Mouse (Mus musculus) embryonic fibroblast, embryonic 13.5 days (primary cell): Measurements from ENCODE around the gene Sms.

Experiments used
- CTCF ChIP-seq: IDR thresholded peaks from 2 replicates; pipeline ENCODE4 v1.5.1; 2011; ENCODE audit warnings: mild to moderate bottlenecking, control low read depth, low read length, moderate library complexity, borderline replicate concordance; ENCODE audit not compliant: insufficient read depth
- POLR2A ChIP-seq: IDR thresholded peaks from 2 replicates; pipeline ENCODE4 v1.6.1; 2011; ENCODE audit warnings: low read depth, mild to moderate bottlenecking, control low read depth, low read length, moderate library complexity

DNA sequence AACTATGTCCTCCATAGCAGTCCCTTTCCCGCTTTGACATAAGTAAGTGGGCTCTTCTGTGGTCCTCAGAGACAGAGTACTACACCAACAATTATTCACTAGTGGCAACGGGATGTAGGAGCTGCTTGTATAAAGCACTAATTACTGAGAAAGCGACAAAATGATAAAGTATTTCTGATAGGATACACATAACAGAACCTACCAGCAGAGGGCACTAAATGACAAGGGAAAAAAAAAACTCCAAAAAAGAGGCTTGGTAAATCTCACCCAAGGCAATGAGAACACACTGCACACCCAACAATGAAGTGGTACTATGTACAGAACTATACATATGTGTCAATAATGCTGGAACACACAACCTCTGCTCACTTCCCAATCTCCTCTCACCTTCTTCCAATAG, 29.4 kb downstream of the Sms start:
- TF ChIP-seq CTCF (no peak), POLR2A (no peak)
